ENCODE assay signal across 15 mouse cellular contexts in the genomic region with DNA sequence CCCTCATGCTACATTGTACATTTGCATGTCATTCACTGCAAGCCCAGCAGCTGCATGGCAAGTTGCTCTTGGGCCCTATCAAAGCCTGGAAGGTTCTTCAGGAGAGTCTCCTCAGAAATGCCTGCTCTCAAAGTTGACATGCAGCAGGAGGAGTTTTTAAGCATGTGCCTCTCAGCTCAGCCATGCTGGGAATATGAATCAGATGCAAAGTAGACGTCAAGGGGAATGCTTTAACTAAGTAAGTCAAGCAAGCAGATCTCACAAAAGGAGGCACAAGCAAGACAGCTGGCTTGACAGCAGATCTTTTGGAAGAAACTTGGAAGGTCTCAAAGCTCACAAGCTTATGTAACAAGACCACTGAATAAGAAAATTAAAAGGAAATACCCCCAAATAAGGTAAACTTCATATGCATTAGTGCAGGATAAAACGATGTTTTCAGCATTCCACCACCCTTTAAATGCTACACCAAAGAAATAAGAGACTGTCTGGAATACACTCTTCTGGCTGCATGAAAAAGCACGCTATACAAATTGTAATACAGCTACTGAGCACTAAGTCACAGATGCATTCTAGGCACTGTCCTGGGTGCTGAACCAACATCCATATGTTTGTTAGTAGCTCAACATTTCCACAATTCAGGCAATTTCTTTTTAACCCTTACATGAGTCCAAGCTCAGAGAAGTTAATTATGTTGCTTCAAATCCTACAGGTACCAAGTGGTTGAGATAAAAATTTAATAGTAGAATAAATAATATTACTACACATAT.
A peak's percentile ranks its signal among the peaks of the same experiment; 100 is the strongest.
DNase-seq lines count a peak whose midpoint lies in the region; ATAC-seq and TF ChIP-seq lines count a peak whose summit lies in the region.
"Had no signal": no experiment of that assay in that cellular context is flagged by ENCODE, and none has a peak within 500 bp of the region (broad histone marks: within the 10 kb centered on the region; RNA-seq: fewer than 3 reads in every experiment).

No protein-coding gene starts in this region.

- ATAC-seq in midbrain, embryonic 12.5 days (ENCODE audit: low FRiP score, low read depth), result peak; percentile 79
- no peak for ATAC-seq in liver, embryonic 11.5 days (replicated peaks; ENCODE audit: low FRiP score)
- ATAC-seq: intestine, embryonic 16.5 days had no signal

- WGBS in midbrain, embryonic 12.5 days, result 41% methylated on average over 3 of the region's 3 CpGs
- 47% methylated on average over 3 of the region's 3 CpGs for WGBS in liver, embryonic 11.5 days

- H3K9me3 ChIP-seq in ES-E14 (ENCODE audit: control insufficient read depth, insufficient read depth, low read depth, low read length), result no peaks in the 10 kb centered on the region
- H3K9me3 ChIP-seq in midbrain, embryonic 12.5 days, result no peaks in the 10 kb centered on the region
- H3K9me3 ChIP-seq in liver, embryonic 11.5 days (ENCODE audit: control insufficient read depth, low read length), result no peaks in the 10 kb centered on the region
- H3K9me3 ChIP-seq: G1E had no signal

- no peak overlapping the region for H3K4me3 ChIP-seq in ES-E14 (ENCODE audit: insufficient read depth in 1 of 2, low read depth in 1 of 2, low read length in 2 of 2, poor library complexity in 1 of 2, severe bottlenecking in 1 of 2)
- no peak overlapping the region for H3K4me3 ChIP-seq in midbrain, embryonic 12.5 days
- H3K4me3 ChIP-seq in liver, embryonic 11.5 days (ENCODE audit: low read depth, low read length), result no peak overlapping the region
- H3K4me3 ChIP-seq: myocyte had no signal

- H3K4me1 ChIP-seq in ES-E14 (ENCODE audit: control insufficient read depth in 2 of 2, insufficient read depth in 2 of 2, low read length in 2 of 2, poor library complexity in 1 of 2), result no peaks in the 10 kb centered on the region
- peaks cover 5% of the 10 kb centered on the region; the same call in 1 of the 2 replicates for H3K4me1 ChIP-seq in midbrain, embryonic 12.5 days
- H3K4me1 ChIP-seq in liver, embryonic 11.5 days (replicated peaks; ENCODE audit: control insufficient read depth, insufficient read depth, low read length), result no peaks in the 10 kb centered on the region

- no peaks in the 10 kb centered on the region for H3K27me3 ChIP-seq in midbrain, embryonic 12.5 days
- H3K27me3 ChIP-seq in liver, embryonic 11.5 days (replicated peaks; ENCODE audit: control insufficient read depth, insufficient read depth, low read length), result no peaks in the 10 kb centered on the region

- DNase-seq in kidney, postnatal 4 days, result peak; percentile 54 to 55
- DNase-seq in kidney, postnatal 25 days, result no peak
- DNase-seq in ES-E14 (ENCODE audit: low read depth, low spot score) (peak; percentile 7), ZHBTc4 (ENCODE audit: low read depth, low spot score) (peak; percentile 12)
- DNase-seq in liver, embryonic 11.5 days (ENCODE audit: low spot score), result no peak
- no peak for DNase-seq in heart, postnatal 4 days
- DNase-seq: adrenal gland, adult 2 months; heart, adult 18-20 months; heart, postnatal 14 days; lung, postnatal 4 days had no signal

- no peak overlapping the region for H3K27ac ChIP-seq in ES-E14 (ENCODE audit: insufficient read depth, low read depth, low read length, poor library complexity, severe bottlenecking)
- no peak overlapping the region for H3K27ac ChIP-seq in midbrain, embryonic 12.5 days (replicated peaks)
- H3K27ac ChIP-seq in liver, embryonic 11.5 days (ENCODE audit: low read depth, low read length), result no peak overlapping the region
- H3K27ac ChIP-seq: stomach, postnatal 0 days had no signal

- H3K4me2 ChIP-seq in midbrain, embryonic 12.5 days (replicated peaks), result no peak overlapping the region
- no peak overlapping the region for H3K4me2 ChIP-seq in liver, embryonic 11.5 days

- H3K9ac ChIP-seq in ES-E14 (ENCODE audit: insufficient read depth, low read depth, low read length, poor library complexity, severe bottlenecking), result no peak overlapping the region
- no peak overlapping the region for H3K9ac ChIP-seq in midbrain, embryonic 12.5 days (replicated peaks)
- H3K9ac ChIP-seq in liver, embryonic 11.5 days (ENCODE audit: low read depth, low read length), result no peak overlapping the region

- no peaks in the 10 kb centered on the region for H3K36me3 ChIP-seq in ES-E14 (ENCODE audit: control insufficient read depth, insufficient read depth, low read length, poor library complexity, severe bottlenecking)
- H3K36me3 ChIP-seq in midbrain, embryonic 12.5 days, result no peaks in the 10 kb centered on the region
- H3K36me3 ChIP-seq in liver, embryonic 11.5 days (ENCODE audit: control insufficient read depth, insufficient read depth, low read length), result no peaks in the 10 kb centered on the region
- H3K36me3 ChIP-seq: G1E had no signal

- in situ Hi-C loops in ES-E14 (cut with MboI; ENCODE audit: low sequenced_read_pairs in 2 of 2, unreplicated experiment in 2 of 2), result no loop called here

TF ChIP-seq in ES-E14, 5 proteins besides CTCF, POLR2A, EP300 and RAD21:
- TF ChIP-seq ZNF384 (IDR thresholded peaks at IDR 0.05; ENCODE audit: low read depth, low read length) (no peak), ZC3H11A (IDR thresholded peaks at IDR 0.05; ENCODE audit: borderline replicate concordance, low read depth, low read length) (no peak), MAFK (IDR thresholded peaks at IDR 0.05; ENCODE audit: insufficient read depth, low read depth, low read length) (no peak), CHD2 (IDR thresholded peaks at IDR 0.05; ENCODE audit: low read depth, low read length) (no peak), HCFC1 (IDR thresholded peaks at IDR 0.05; ENCODE audit: borderline replicate concordance, insufficient read depth, low read length) (no peak)

Comparison
In these comparisons a context has a peak if more than half of its experiments do, and no peak if none do; other contexts are left out.
1. DNase-seq: peak in kidney, postnatal 4 days (2 of 2), ES-E14 (single experiment) and ZHBTc4 (single experiment); none in kidney, postnatal 25 days (0 of 2), liver, embryonic 11.5 days (single experiment) and heart, postnatal 4 days (single experiment).